Mouse (Mus musculus): Measurements from ENCODE around the gene Sccpdh.
"Not testable (repeated sequence)": the region's sequence is repeated elsewhere in the genome, so short reads cannot be mapped to it uniquely, and the experiment has no call there.

Sccpdh gene

GRCm38 (mm10) chr1:179668836-179669537 is 977 bp downstream of the Sccpdh start:
- no peak for DNase-seq

GRCm38 (mm10) chr1:179674355-179674754 is 6.3 kb downstream of the Sccpdh start:
- no peak for DNase-seq

- no peak for DNase-seq
Measured at GRCm38 (mm10) chr1:179677031-179677430, 9.0 kb downstream of the Sccpdh start.

- no peak for DNase-seq
Measured at GRCm38 (mm10) chr1:179679326-179679725, 11.3 kb downstream of the Sccpdh start.

GRCm38 (mm10) chr1:179682753-179683152 is 14.7 kb downstream of the Sccpdh start:
- DNase-seq = not testable (repeated sequence)

GRCm38 (mm10) chr1:179686348-179686747 is 18.3 kb downstream of the Sccpdh start:
- DNase-seq = no peak

GRCm38 (mm10) chr1:179686781-179687180 is 18.8 kb downstream of the Sccpdh start:
- DNase-seq = no peak

GRCm38 (mm10) chr1:179687305-179687704 is 19.3 kb downstream of the Sccpdh start:
- no peak for DNase-seq

GRCm38 (mm10) chr1:179687966-179688365 is 20.0 kb downstream of the Sccpdh start:
- no peak for DNase-seq

GRCm38 (mm10) chr1:179688415-179688814 is 20.4 kb downstream of the Sccpdh start:
- DNase-seq = no peak

- no peak for DNase-seq
Measured at GRCm38 (mm10) chr1:179688914-179689313, 20.9 kb downstream of the Sccpdh start.

- no peak for DNase-seq
Measured at GRCm38 (mm10) chr1:179689479-179689878, 21.5 kb downstream of the Sccpdh start.

- no peak for DNase-seq
Measured at GRCm38 (mm10) chr1:179704150-179704549, 36.1 kb downstream of the Sccpdh start.

GRCm38 (mm10) chr1:179705154-179705553 is 37.1 kb downstream of the Sccpdh start:
- peak; percentile 39 for DNase-seq

GRCm38 (mm10) chr1:179709390-179709789 is 41.4 kb downstream of the Sccpdh start:
- DNase-seq = peak; percentile 50

GRCm38 (mm10) chr1:179710739-179711138 is 42.7 kb downstream of the Sccpdh start:
- DNase-seq = no peak

- DNase-seq = no peak
Measured at GRCm38 (mm10) chr1:179712658-179713057, 44.6 kb downstream of the Sccpdh start.

GRCm38 (mm10) chr1:179713367-179713766 is 45.4 kb downstream of the Sccpdh start:
- no peak for DNase-seq

GRCm38 (mm10) chr1:179715289-179715688 is 47.3 kb downstream of the Sccpdh start:
- DNase-seq = not testable (repeated sequence)

GRCm38 (mm10) chr1:179715786-179716185 is 47.8 kb downstream of the Sccpdh start:
- no peak for DNase-seq

- DNase-seq = no peak
Measured at GRCm38 (mm10) chr1:179722811-179723469, 54.9 kb downstream of the Sccpdh start.

- DNase-seq = no peak
Measured at GRCm38 (mm10) chr1:179728661-179729060, 60.7 kb downstream of the Sccpdh start.

GRCm38 (mm10) chr1:179731391-179731790 is 63.4 kb downstream of the Sccpdh start:
- DNase-seq = no peak
